Mouse (Mus musculus): ENCODE data around the gene Pgr15l.

Pgr15l gene

DNA sequence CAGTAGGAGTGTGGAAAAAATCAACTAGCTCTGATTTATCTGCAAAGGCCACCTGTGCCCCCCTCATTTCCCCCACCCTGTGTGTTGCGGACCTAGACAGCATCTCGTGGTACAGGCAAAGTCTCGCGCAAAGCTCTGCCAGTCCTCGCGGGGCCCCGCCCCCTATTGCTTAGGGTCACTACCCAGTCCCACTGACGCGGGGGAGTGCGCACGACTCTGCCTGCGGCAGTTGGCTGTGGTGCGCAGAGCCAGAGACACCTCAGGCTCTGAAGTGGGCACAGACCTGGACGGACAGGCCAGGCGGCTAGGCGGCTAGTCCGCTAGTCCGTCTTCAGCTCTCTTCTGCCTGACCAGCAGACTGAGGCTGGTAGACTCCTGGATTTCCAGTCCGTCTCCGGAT, at the start of gene Pgr15l:
Gene Pgr15l (plus strand): TSS at position 228 of the 400 bp plus-strand sequence.
- no peak for DNase-seq

DNA sequence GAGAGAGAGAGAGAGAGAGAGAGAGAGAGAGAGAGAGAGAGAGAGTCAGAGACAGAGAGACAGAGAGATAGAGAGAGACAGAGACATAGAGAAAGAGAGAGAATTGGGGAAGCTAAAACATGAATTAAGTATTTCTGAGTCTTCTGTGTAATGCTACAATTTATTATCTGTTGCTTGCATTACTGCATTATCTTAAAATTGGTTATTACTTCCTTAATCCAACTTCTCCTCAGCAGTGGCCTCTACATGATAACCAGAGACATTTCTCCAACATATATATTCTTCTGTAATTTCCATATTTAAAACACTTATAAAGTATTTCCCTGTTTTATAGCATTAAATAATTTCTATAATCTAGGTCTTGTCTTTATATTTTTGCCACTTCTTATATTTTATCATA, 44.9 kb upstream of the Pgr15l start:
- DNase-seq: no peak

DNA sequence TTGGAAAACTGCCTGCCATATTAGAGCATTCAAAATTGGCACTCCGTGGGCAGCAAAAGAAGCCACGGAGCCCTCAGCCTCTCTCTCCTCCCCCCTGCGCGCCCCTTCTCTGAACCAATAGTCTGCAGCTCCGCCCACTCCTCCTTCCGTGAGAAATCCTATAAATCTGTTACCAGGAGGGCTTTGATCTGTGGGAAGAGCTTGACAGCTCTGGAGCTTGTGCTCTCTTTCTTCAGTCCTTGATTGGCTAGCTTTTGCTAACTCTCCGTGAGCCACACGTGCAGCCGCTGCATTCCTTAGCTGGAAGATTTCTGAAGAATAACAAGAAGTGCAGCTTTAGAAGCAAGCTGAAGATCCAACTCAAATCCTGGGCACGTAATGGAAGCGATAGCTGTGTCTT, 2.6 kb upstream of the Pgr15l start:
- DNase-seq: peak; percentile 14

Measured in kidney, postnatal 10 days (tissue).